ENCODE assay signal across 47 mouse cellular contexts in genomic region chr9:32415952-32416351, GRCm38 (mm10). TPM values are rescaled to one million over a fixed set of nuclear protein-coding genes. Genes with fewer than 3 reads are reported as not detected.
"Had no signal": no experiment of that assay in that cellular context is flagged by ENCODE, and none has a peak within 500 bp of the region (broad histone marks: within the 10 kb centered on the region; RNA-seq: fewer than 3 reads in every experiment).

No protein-coding gene starts in this region.

- H3K4me3 ChIP-seq: heart, embryonic 12.5 days; heart, embryonic 13.5 days; heart, embryonic 15.5 days; hindbrain, embryonic 10.5 days; hindbrain, embryonic 12.5 days; hindbrain, embryonic 13.5 days; hindbrain, embryonic 15.5 days; intestine, embryonic 15.5 days; kidney, embryonic 15.5 days; layer of hippocampus, adult 2 months; left cerebral cortex, adult 2 months had no signal

- H3K9me3 ChIP-seq: heart, embryonic 12.5 days; heart, embryonic 13.5 days; heart, embryonic 15.5 days; hindbrain, embryonic 10.5 days; hindbrain, embryonic 12.5 days; hindbrain, embryonic 13.5 days; hindbrain, embryonic 15.5 days; intestine, embryonic 15.5 days; kidney, embryonic 15.5 days had no signal

- H3K9ac ChIP-seq: heart, embryonic 12.5 days; heart, embryonic 13.5 days; heart, embryonic 15.5 days; hindbrain, embryonic 12.5 days; hindbrain, embryonic 13.5 days; hindbrain, embryonic 14.5 days; hindbrain, embryonic 15.5 days; intestine, embryonic 15.5 days; kidney, embryonic 15.5 days had no signal

- H3K27ac ChIP-seq: heart, embryonic 13.5 days; heart, embryonic 15.5 days; hindbrain, embryonic 10.5 days; hindbrain, embryonic 12.5 days; hindbrain, embryonic 13.5 days; hindbrain, embryonic 14.5 days; hindbrain, embryonic 15.5 days; hindbrain, postnatal 0 days; intestine, embryonic 15.5 days; kidney, embryonic 15.5 days; kidney, postnatal 0 days; layer of hippocampus, adult 2 months; left cerebral cortex, adult 2 months had no signal

- DNase-seq: heart, postnatal 10 days; heart, postnatal 14 days; heart, postnatal 36 days; heart, postnatal 4 days; kidney, adult 11 months; kidney, adult 18-20 months; kidney, adult 2 months; kidney, adult 8-10 months; kidney, adult 9 months; kidney, postnatal 10 days; kidney, postnatal 14 days; kidney, postnatal 25 days; kidney, postnatal 36 days; kidney, postnatal 4 days; layer of hippocampus, adult 9-11 months; layer of hippocampus, postnatal 36 days had no signal

- H3K27me3 ChIP-seq: heart, embryonic 12.5 days; heart, embryonic 13.5 days; heart, embryonic 15.5 days; hindbrain, embryonic 15.5 days; intestine, embryonic 15.5 days; kidney, embryonic 15.5 days had no signal

- H3K4me1 ChIP-seq: hindbrain, embryonic 12.5 days; hindbrain, embryonic 13.5 days; intestine, embryonic 15.5 days had no signal

- H3K36me3 ChIP-seq: heart, embryonic 15.5 days; hindbrain, embryonic 10.5 days; hindbrain, embryonic 12.5 days; hindbrain, embryonic 13.5 days; hindbrain, embryonic 15.5 days; intestine, embryonic 15.5 days had no signal

RNA-seq across cellular contexts. Expression of gene Kcnj1, which starts 43.7 kb away (rescaled TPM):
- total RNA-seq: heart, postnatal 10 days; heart, postnatal 14 days; heart, postnatal 25 days; heart, postnatal 36 days; heart, postnatal 4 days; hematopoietic stem cell, adult 5-6 weeks; hindbrain, postnatal 0 days; layer of hippocampus, adult 18-20 months; layer of hippocampus, adult 2 months; layer of hippocampus, adult 8-10 months; layer of hippocampus, postnatal 10 days; layer of hippocampus, postnatal 14 days; layer of hippocampus, postnatal 25 days; layer of hippocampus, postnatal 36 days; left cerebral cortex, adult 18-20 months; left cerebral cortex, adult 2 months; left cerebral cortex, adult 8-10 months had no signal
- polyA plus RNA-seq: heart, embryonic 12.5 days; heart, embryonic 13.5 days; heart, embryonic 14.5 days; heart, embryonic 15.5 days; heart, postnatal 0 days; hindbrain, embryonic 10.5 days; hindbrain, embryonic 11.5 days; hindbrain, embryonic 12.5 days; hindbrain, embryonic 13.5 days; hindbrain, embryonic 15.5 days; hindbrain, embryonic 16.5 days; hindbrain, postnatal 0 days; inflammation-experienced regulatory T-cells, adult 6 months; intestine, embryonic 14.5 days; intestine, embryonic 15.5 days; intestine, embryonic 16.5 days; intestine, postnatal 0 days had no signal
